Mouse (Mus musculus): Measurements from ENCODE around the gene Slc7a11. TPM values are rescaled to one million over a fixed set of nuclear protein-coding genes. Genes with fewer than 3 reads are reported as not detected.

The Slc7a11 gene
- total RNA-seq, 2 experiments from 2014 or later: 22.9 to 26.3 TPM

GRCm38 (mm10) chr3:50258852-50259251 lies 184.6 kb downstream of the Slc7a11 start:
- DNase-seq (ENCODE audit: low spot score in 2 of 2): no peak
- intact Hi-C loops (cut with DNase I): no loop called here

GRCm38 (mm10) chr3:50249598-50250300 lies 193.7 kb downstream of the Slc7a11 start:
- no peak for DNase-seq (ENCODE audit: low spot score in 2 of 2)
- intact Hi-C loops (cut with DNase I): no loop called here

GRCm38 (mm10) chr3:50235990-50236389 lies 207.4 kb downstream of the Slc7a11 start:
- peak in 1 of 2 experiments; percentile 4 for DNase-seq (ENCODE audit: low spot score in 2 of 2)
- intact Hi-C loops (cut with DNase I): no loop called here

- DNase-seq (ENCODE audit: low spot score in 2 of 2): no peak
- intact Hi-C loops (cut with DNase I): no loop called here
Measured at GRCm38 (mm10) chr3:50233144-50233543, 210.3 kb downstream of the Slc7a11 start.

GRCm38 (mm10) chr3:50224390-50225114 lies 218.9 kb downstream of the Slc7a11 start:
- intact Hi-C loops (cut with DNase I): no loop called here
- no peak for DNase-seq (ENCODE audit: low spot score in 2 of 2)

GRCm38 (mm10) chr3:50220454-50220853 lies 223.0 kb downstream of the Slc7a11 start:
- intact Hi-C loops (cut with DNase I): no loop called here
- DNase-seq (ENCODE audit: low spot score in 2 of 2): no peak

GRCm38 (mm10) chr3:50186369-50186768 lies 257.0 kb downstream of the Slc7a11 start:
- no peak for DNase-seq (ENCODE audit: low spot score in 2 of 2)
- intact Hi-C loops (cut with DNase I): no loop called here

GRCm38 (mm10) chr3:50185879-50186278 lies 257.5 kb downstream of the Slc7a11 start:
- intact Hi-C loops (cut with DNase I): no loop called here

GRCm38 (mm10) chr3:50160756-50161155 lies 282.7 kb downstream of the Slc7a11 start:
- intact Hi-C loops (cut with DNase I): no loop called here
- DNase-seq (ENCODE audit: low spot score in 2 of 2): no peak

More at GRCm38 (mm10) chr3:50185879-50186278, 257.5 kb downstream of the Slc7a11 start:
- no peak for DNase-seq (ENCODE audit: low spot score in 2 of 2)

- DNase-seq (ENCODE audit: low spot score in 2 of 2): no peak
- intact Hi-C loops (cut with DNase I): no loop called here
Measured at GRCm38 (mm10) chr3:50144144-50144543, 299.3 kb downstream of the Slc7a11 start.

GRCm38 (mm10) chr3:50138319-50138718 lies 305.1 kb downstream of the Slc7a11 start:
- intact Hi-C loops (cut with DNase I): no loop called here

GRCm38 (mm10) chr3:50132204-50132603 lies 311.2 kb downstream of the Slc7a11 start:
- no peak for DNase-seq (ENCODE audit: low spot score in 2 of 2)
- intact Hi-C loops (cut with DNase I): no loop called here

More at GRCm38 (mm10) chr3:50138319-50138718, 305.1 kb downstream of the Slc7a11 start:
- no peak for DNase-seq (ENCODE audit: low spot score in 2 of 2)

- intact Hi-C loops (cut with DNase I): no loop called here
- DNase-seq (ENCODE audit: low spot score in 2 of 2): no peak
Measured at GRCm38 (mm10) chr3:50130319-50130718, 313.1 kb downstream of the Slc7a11 start.

GRCm38 (mm10) chr3:50121001-50121400 lies 322.4 kb downstream of the Slc7a11 start:
- no peak for DNase-seq (ENCODE audit: low spot score in 2 of 2)
- intact Hi-C loops (cut with DNase I): no loop called here

- DNase-seq (ENCODE audit: low spot score in 2 of 2): no peak
- intact Hi-C loops (cut with DNase I): no loop called here
Measured at GRCm38 (mm10) chr3:50116266-50116665, 327.1 kb downstream of the Slc7a11 start.

GRCm38 (mm10) chr3:50105509-50105908 lies 337.9 kb downstream of the Slc7a11 start:
- intact Hi-C loops (cut with DNase I): no loop called here
- DNase-seq (ENCODE audit: low spot score in 2 of 2): no peak

- intact Hi-C loops (cut with DNase I): no loop called here
- DNase-seq (ENCODE audit: low spot score in 2 of 2): no peak
Measured at GRCm38 (mm10) chr3:50094404-50095092, 348.9 kb downstream of the Slc7a11 start.

GRCm38 (mm10) chr3:50076979-50077378 lies 366.4 kb downstream of the Slc7a11 start:
- DNase-seq (ENCODE audit: low spot score in 2 of 2): peak; percentile 43 to 63
- intact Hi-C loops (cut with DNase I): loop anchor here (2.0 to 5.0 kb wide), 2 partner anchors 810 to 982 kb away; no protein-coding TSS in a partner anchor

- intact Hi-C loops (cut with DNase I): no loop called here
- no peak for DNase-seq (ENCODE audit: low spot score in 2 of 2)
Measured at GRCm38 (mm10) chr3:50063396-50063795, 380.0 kb downstream of the Slc7a11 start.

- DNase-seq (ENCODE audit: low spot score in 2 of 2): peak in 1 of 2 experiments; percentile 10
Measured at GRCm38 (mm10) chr3:50044666-50045065, 398.7 kb downstream of the Slc7a11 start.

More at GRCm38 (mm10) chr3:50044666-50045065, 398.7 kb downstream of the Slc7a11 start:
- intact Hi-C loops (cut with DNase I): no loop called here

Measured in left cerebral cortex, postnatal 25 days (tissue).